Mouse (Mus musculus) cerebellum, postnatal 25 days (tissue): Measurements from ENCODE around the gene Sf3a1.
A peak's percentile ranks its signal among the peaks of the same experiment; 100 is the strongest.
"Not testable (repeated sequence)": the region's sequence is repeated elsewhere in the genome, so short reads cannot be mapped to it uniquely, and the experiment has no call there.

Experiments used
- DNase-seq, 2 experiments: peaks; one replicate each; pipeline ENCODE4 v3.0.0; 2021; ENCODE audit warnings: mixed read lengths in 2 of 2

Sf3a1 gene

GRCm38 (mm10) chr11:4159808-4160708, at the start of gene Sf3a1, which contains the start of gene Ccdc157:
Gene Sf3a1, plus strand, starts transcription at chr11:4160350.
Gene Ccdc157, minus strand, starts transcription at chr11:4160293.
- peak; percentile 95 to 97 for DNase-seq

- no peak for DNase-seq
Observed at GRCm38 (mm10) chr11:4112033-4112432, 48.1 kb upstream of the Sf3a1 start.

GRCm38 (mm10) chr11:4112861-4113260, 47.3 kb upstream of the Sf3a1 start:
- DNase-seq: no peak

- no peak for DNase-seq
Observed at GRCm38 (mm10) chr11:4113496-4113895, 46.7 kb upstream of the Sf3a1 start.

GRCm38 (mm10) chr11:4113970-4114369, 46.2 kb upstream of the Sf3a1 start:
- DNase-seq: no peak

- not testable (repeated sequence) for DNase-seq
Observed at GRCm38 (mm10) chr11:4114541-4114940, 45.6 kb upstream of the Sf3a1 start.

- no peak for DNase-seq
Observed at GRCm38 (mm10) chr11:4115407-4115806, 44.7 kb upstream of the Sf3a1 start.

- DNase-seq: no peak
Observed at GRCm38 (mm10) chr11:4116458-4117141, 43.5 kb upstream of the Sf3a1 start.

GRCm38 (mm10) chr11:4117372-4118071, 42.6 kb upstream of the Sf3a1 start:
- no peak for DNase-seq

- peak; percentile 81 to 88 for DNase-seq
Observed at GRCm38 (mm10) chr11:4118081-4118921, 41.8 kb upstream of the Sf3a1 start.

GRCm38 (mm10) chr11:4119635-4120034, 40.5 kb upstream of the Sf3a1 start:
- DNase-seq: no peak

GRCm38 (mm10) chr11:4121691-4122090, 38.5 kb upstream of the Sf3a1 start:
- no peak for DNase-seq

GRCm38 (mm10) chr11:4122226-4122625, 37.9 kb upstream of the Sf3a1 start:
- no peak for DNase-seq

- no peak for DNase-seq
Observed at GRCm38 (mm10) chr11:4122742-4123579, 37.2 kb upstream of the Sf3a1 start, which contains the start of gene Sec14l2. Gene Sec14l2, minus strand, starts transcription at chr11:4123415.

GRCm38 (mm10) chr11:4123922-4124321, 36.2 kb upstream of the Sf3a1 start:
- peak in 1 of 2 experiments; percentile 44 for DNase-seq

GRCm38 (mm10) chr11:4127059-4127458, 33.1 kb upstream of the Sf3a1 start:
- no peak for DNase-seq

- not testable (repeated sequence) for DNase-seq
Observed at GRCm38 (mm10) chr11:4128461-4128860, 31.7 kb upstream of the Sf3a1 start.

GRCm38 (mm10) chr11:4133450-4133849, 26.7 kb upstream of the Sf3a1 start:
- no peak for DNase-seq

- no peak for DNase-seq
Observed at GRCm38 (mm10) chr11:4134400-4134799, 25.8 kb upstream of the Sf3a1 start.

- DNase-seq: peak; percentile 93 to 97
Observed at GRCm38 (mm10) chr11:4134986-4135935, 24.9 kb upstream of the Sf3a1 start, which contains the start of gene Rnf215. Gene Rnf215, plus strand, starts transcription at chr11:4135202.
